Mouse (Mus musculus) yolk sac, embryonic 10.5 days (tissue): ENCODE data around the gene Ift27.

Experiments
- DNase-seq: peaks from one replicate; pipeline ENCODE4 v3.0.0-alpha.2; 2017; ENCODE audit warnings: low spot score

The Ift27 gene

GRCm38 (mm10) chr15:78172256-78172898 is 1.5 kb downstream of the Ift27 start:
- DNase-seq: no peak

GRCm38 (mm10) chr15:78171651-78172050 is 2.3 kb downstream of the Ift27 start:
- no peak for DNase-seq

GRCm38 (mm10) chr15:78170708-78171107 is 3.2 kb downstream of the Ift27 start:
- no peak for DNase-seq

GRCm38 (mm10) chr15:78169566-78169965 is 4.3 kb downstream of the Ift27 start:
- no peak for DNase-seq

- no peak for DNase-seq
Observed at GRCm38 (mm10) chr15:78165292-78165691, 8.6 kb downstream of the Ift27 start.

- DNase-seq: no peak
Observed at GRCm38 (mm10) chr15:78164466-78164865, 9.4 kb downstream of the Ift27 start.

GRCm38 (mm10) chr15:78161946-78162345 is 12.0 kb downstream of the Ift27 start:
- DNase-seq: no peak

- DNase-seq: no peak
Observed at GRCm38 (mm10) chr15:78158335-78158734, 15.6 kb downstream of the Ift27 start.

- no peak for DNase-seq
Observed at GRCm38 (mm10) chr15:78157824-78158223, 16.1 kb downstream of the Ift27 start.

GRCm38 (mm10) chr15:78157330-78157729 is 16.6 kb downstream of the Ift27 start:
- no peak for DNase-seq

- DNase-seq: no peak
Observed at GRCm38 (mm10) chr15:78155421-78155820, 18.5 kb downstream of the Ift27 start.

- peak; percentile 6 for DNase-seq
Observed at GRCm38 (mm10) chr15:78153045-78153775, 20.7 kb downstream of the Ift27 start.

GRCm38 (mm10) chr15:78148565-78148964 is 25.3 kb downstream of the Ift27 start:
- DNase-seq: no peak

GRCm38 (mm10) chr15:78140226-78140625 is 33.7 kb downstream of the Ift27 start:
- no peak for DNase-seq

GRCm38 (mm10) chr15:78134606-78135005 is 39.3 kb downstream of the Ift27 start:
- peak; percentile 2 for DNase-seq

- DNase-seq: no peak
Observed at GRCm38 (mm10) chr15:78133389-78133788, 40.5 kb downstream of the Ift27 start.

- peak; percentile 95 for DNase-seq
Observed at GRCm38 (mm10) chr15:78119704-78120103, 54.2 kb downstream of the Ift27 start, which contains the start of gene Cacng2. Gene Cacng2 (minus strand): TSS chr15:78120028.

- no peak for DNase-seq
Observed at GRCm38 (mm10) chr15:78119248-78119647, 54.7 kb downstream of the Ift27 start.

GRCm38 (mm10) chr15:78118275-78118995 is 55.5 kb downstream of the Ift27 start:
- no peak for DNase-seq

- DNase-seq: no peak
Observed at GRCm38 (mm10) chr15:78117731-78118130, 56.2 kb downstream of the Ift27 start.

GRCm38 (mm10) chr15:78116936-78117335 is 57.0 kb downstream of the Ift27 start:
- no peak for DNase-seq

GRCm38 (mm10) chr15:78116244-78116643 is 57.7 kb downstream of the Ift27 start:
- DNase-seq: no peak
